23 mouse cellular contexts compared by ENCODE assay signal in genomic region chr9:13572847-13573246, GRCm38 (mm10).
DNase-seq lines count a peak whose midpoint lies in the region; ATAC-seq and TF ChIP-seq lines count a peak whose summit lies in the region.
"Had no signal": no experiment of that assay in that cellular context is flagged by ENCODE, and none has a peak within 500 bp of the region (broad histone marks: within the 10 kb centered on the region; RNA-seq: fewer than 3 reads in every experiment).

No protein-coding gene starts in this region.

- H3K9me3 ChIP-seq in intestine, postnatal 0 days (ENCODE audit: control insufficient read depth) = no peaks in the 10 kb centered on the region
- no peaks in the 10 kb centered on the region for H3K9me3 ChIP-seq in intestine, embryonic 15.5 days
- no peaks in the 10 kb centered on the region for H3K9me3 ChIP-seq in E14TG2a.4 (ENCODE audit: low read length)
- H3K9me3 ChIP-seq in midbrain, embryonic 14.5 days (ENCODE audit: control insufficient read depth, low read length) = no peaks in the 10 kb centered on the region
- peaks cover 3% of the 10 kb centered on the region; the same call in 1 of the 2 replicates for H3K9me3 ChIP-seq in kidney, embryonic 16.5 days (ENCODE audit: low read length)
- H3K9me3 ChIP-seq: heart, embryonic 13.5 days; hindbrain, embryonic 12.5 days had no signal

- no peaks in the 10 kb centered on the region for H3K79me3 ChIP-seq in C2C12 (ENCODE audit: low read depth)

- H3ac ChIP-seq in C2C12 (ENCODE audit: control insufficient read depth, insufficient read length, low read depth) = no peak overlapping the region

- no peak overlapping the region for H3K4me2 ChIP-seq in intestine, postnatal 0 days (replicated peaks; ENCODE audit: low read depth)
- no peak overlapping the region for H3K4me2 ChIP-seq in intestine, embryonic 15.5 days (replicated peaks)
- H3K4me2 ChIP-seq in midbrain, embryonic 14.5 days (ENCODE audit: low read length) = no peak overlapping the region
- H3K4me2 ChIP-seq in kidney, embryonic 16.5 days (replicated peaks; ENCODE audit: low read depth, low read length) = no peak overlapping the region
- H3K4me2 ChIP-seq: embryonic facial prominence, embryonic 13.5 days; forebrain, embryonic 12.5 days; heart, embryonic 13.5 days; hindbrain, embryonic 12.5 days had no signal

- H3K36me3 ChIP-seq in intestine, postnatal 0 days (ENCODE audit: control insufficient read depth, insufficient read depth) = no peaks in the 10 kb centered on the region
- H3K36me3 ChIP-seq in intestine, embryonic 15.5 days = no peaks in the 10 kb centered on the region
- no peaks in the 10 kb centered on the region for H3K36me3 ChIP-seq in C2C12 (ENCODE audit: control insufficient read depth, insufficient read depth)
- no peaks in the 10 kb centered on the region for H3K36me3 ChIP-seq in E14TG2a.4 (ENCODE audit: insufficient read depth, low read length)
- H3K36me3 ChIP-seq in midbrain, embryonic 14.5 days (ENCODE audit: control insufficient read depth, insufficient read depth, low read length) = no peaks in the 10 kb centered on the region
- H3K36me3 ChIP-seq in kidney, embryonic 16.5 days (ENCODE audit: insufficient read depth, low read length) = no peaks in the 10 kb centered on the region
- H3K36me3 ChIP-seq: embryonic facial prominence, embryonic 13.5 days; forebrain, embryonic 12.5 days; hindbrain, embryonic 12.5 days had no signal

- 0 out of 2 replicates have a peak, but pooled peaks have one; percentile 10 for TF ChIP-seq CTCF in intestine, postnatal 0 days (IDR thresholded peaks at IDR 0.05; ENCODE audit: low read depth)
- TF ChIP-seq CTCF in C2C12 (IDR thresholded peaks at IDR 0.05; ENCODE audit: control insufficient read depth, insufficient read depth, insufficient read length) (no peak), E14TG2a.4 (conservative IDR thresholded peaks at IDR 0.05; ENCODE audit: low read length) (peak; percentile 23)

- no peak overlapping the region for H3K4me3 ChIP-seq in intestine, postnatal 0 days (ENCODE audit: low read depth, low read length)
- no peak overlapping the region for H3K4me3 ChIP-seq in intestine, embryonic 15.5 days (replicated peaks)
- H3K4me3 ChIP-seq in C2C12 (ENCODE audit: insufficient read depth, poor library complexity, severe bottlenecking) = no peak overlapping the region
- H3K4me3 ChIP-seq in E14TG2a.4 (replicated peaks; ENCODE audit: low read length) = no peak overlapping the region
- H3K4me3 ChIP-seq in midbrain, embryonic 14.5 days (replicated peaks; ENCODE audit: low read depth, low read length) = no peak overlapping the region
- H3K4me3 ChIP-seq in kidney, embryonic 16.5 days (ENCODE audit: low read length) = no peak overlapping the region
- H3K4me3 ChIP-seq: embryonic facial prominence, embryonic 13.5 days; forebrain, embryonic 12.5 days; heart, embryonic 13.5 days; hindbrain, embryonic 12.5 days had no signal

- H3K27ac ChIP-seq in intestine, postnatal 0 days (ENCODE audit: low read depth, low read length) = no peak overlapping the region
- H3K27ac ChIP-seq in intestine, embryonic 15.5 days = no peak overlapping the region
- H3K27ac ChIP-seq in midbrain, embryonic 14.5 days (replicated peaks; ENCODE audit: low read depth, low read length) = no peak overlapping the region
- H3K27ac ChIP-seq in kidney, embryonic 16.5 days (ENCODE audit: low read length) = no peak overlapping the region
- H3K27ac ChIP-seq: embryonic facial prominence, embryonic 13.5 days; forebrain, embryonic 12.5 days; hindbrain, embryonic 12.5 days had no signal

- no peaks in the 10 kb centered on the region for H3K79me2 ChIP-seq in C2C12 (ENCODE audit: control insufficient read depth, insufficient read depth)

- no peak for ATAC-seq in intestine, postnatal 0 days
- ATAC-seq in intestine, embryonic 15.5 days = no peak
- ATAC-seq in midbrain, embryonic 14.5 days (ENCODE audit: low FRiP score, low TSS enrichment) = no peak
- ATAC-seq in kidney, embryonic 16.5 days (ENCODE audit: low FRiP score, low TSS enrichment) = no peak
- ATAC-seq: CD4-positive, CD25-positive, alpha-beta regulatory T cell, adult 4 months; forebrain, embryonic 16.5 days; hindbrain, embryonic 16.5 days; inflammation-experienced regulatory T-cells, adult 6 months had no signal

- H3K4me1 ChIP-seq in intestine, postnatal 0 days (replicated peaks; ENCODE audit: control insufficient read depth, insufficient read depth, low read length) = no peaks in the 10 kb centered on the region
- no peaks in the 10 kb centered on the region for H3K4me1 ChIP-seq in intestine, embryonic 15.5 days (replicated peaks)
- no peaks in the 10 kb centered on the region for H3K4me1 ChIP-seq in E14TG2a.4 (replicated peaks; ENCODE audit: low read depth, low read length)
- no peaks in the 10 kb centered on the region for H3K4me1 ChIP-seq in midbrain, embryonic 14.5 days (ENCODE audit: control insufficient read depth, insufficient read depth, low read length)
- H3K4me1 ChIP-seq in kidney, embryonic 16.5 days (ENCODE audit: insufficient read depth, low read length) = 0 out of 2 replicates have a peak, but pooled peaks cover 6% of the 10 kb centered on the region

- WGBS in intestine, postnatal 0 days = 91% methylated on average over 3 of the region's 3 CpGs
- 95% methylated on average over 3 of the region's 3 CpGs for WGBS in intestine, embryonic 15.5 days
- 97% methylated on average over 3 of the region's 3 CpGs for WGBS in midbrain, embryonic 14.5 days
- 89% methylated on average over 3 of the region's 3 CpGs for WGBS in kidney, embryonic 16.5 days

- H3K27me3 ChIP-seq in intestine, postnatal 0 days (replicated peaks; ENCODE audit: control insufficient read depth, insufficient read depth, low read length) = no peaks in the 10 kb centered on the region
- no peaks in the 10 kb centered on the region for H3K27me3 ChIP-seq in intestine, embryonic 15.5 days (replicated peaks)
- H3K27me3 ChIP-seq in C2C12 (ENCODE audit: control insufficient read depth, insufficient read depth, insufficient read length) (no peaks in the 10 kb centered on the region), E14TG2a.4 (ENCODE audit: insufficient read depth, low read length) (no peaks in the 10 kb centered on the region)
- no peaks in the 10 kb centered on the region for H3K27me3 ChIP-seq in midbrain, embryonic 14.5 days (ENCODE audit: control insufficient read depth, insufficient read depth, low read length)
- no peaks in the 10 kb centered on the region for H3K27me3 ChIP-seq in kidney, embryonic 16.5 days (ENCODE audit: insufficient read depth, low read length)
- H3K27me3 ChIP-seq: embryonic facial prominence, embryonic 13.5 days; heart, embryonic 13.5 days; hindbrain, embryonic 12.5 days had no signal

- peak; percentile 43 for DNase-seq in R1 (ENCODE audit: low read depth, low spot score)
- no peak for DNase-seq in midbrain, embryonic 14.5 days
- DNase-seq in right cerebral cortex, adult 18-20 months = no peak
- DNase-seq: adrenal gland, adult 2 months; adrenal gland, postnatal 25 days; cerebellum, adult 18-20 months; cerebellum, adult 9-11 months; cerebellum, postnatal 36 days; gastrocnemius, postnatal 10 days; heart, postnatal 4 days had no signal

- H3K9ac ChIP-seq in intestine, postnatal 0 days (ENCODE audit: low read depth, low read length) = no peak overlapping the region
- H3K9ac ChIP-seq in intestine, embryonic 15.5 days = no peak overlapping the region
- no peak overlapping the region for H3K9ac ChIP-seq in midbrain, embryonic 14.5 days (replicated peaks; ENCODE audit: low read length)
- no peak overlapping the region for H3K9ac ChIP-seq in kidney, embryonic 16.5 days (replicated peaks; ENCODE audit: low read length)
- H3K9ac ChIP-seq: embryonic facial prominence, embryonic 13.5 days; forebrain, embryonic 12.5 days; heart, embryonic 13.5 days; hindbrain, embryonic 12.5 days had no signal

TF ChIP-seq in C2C12, 6 proteins besides CTCF, POLR2A, EP300 and RAD21:
- peak; percentile 56 for TF ChIP-seq USF1 (IDR thresholded peaks at IDR 0.05; ENCODE audit: low read depth)
- TF ChIP-seq MYOG (IDR thresholded peaks at IDR 0.05; ENCODE audit: control insufficient read depth, extremely low read depth, insufficient read length) = no peak
- no peak for TF ChIP-seq FOSL1 (IDR thresholded peaks at IDR 0.05; ENCODE audit: insufficient read depth, low read length, poor library complexity, severe bottlenecking)
- no peak for TF ChIP-seq CEBPB (IDR thresholded peaks at IDR 0.05; ENCODE audit: low read depth)
- TF ChIP-seq MYOD1 (IDR thresholded peaks at IDR 0.05; ENCODE audit: control insufficient read depth, insufficient read length, low read depth) = no peak
